In the genomic region with DNA sequence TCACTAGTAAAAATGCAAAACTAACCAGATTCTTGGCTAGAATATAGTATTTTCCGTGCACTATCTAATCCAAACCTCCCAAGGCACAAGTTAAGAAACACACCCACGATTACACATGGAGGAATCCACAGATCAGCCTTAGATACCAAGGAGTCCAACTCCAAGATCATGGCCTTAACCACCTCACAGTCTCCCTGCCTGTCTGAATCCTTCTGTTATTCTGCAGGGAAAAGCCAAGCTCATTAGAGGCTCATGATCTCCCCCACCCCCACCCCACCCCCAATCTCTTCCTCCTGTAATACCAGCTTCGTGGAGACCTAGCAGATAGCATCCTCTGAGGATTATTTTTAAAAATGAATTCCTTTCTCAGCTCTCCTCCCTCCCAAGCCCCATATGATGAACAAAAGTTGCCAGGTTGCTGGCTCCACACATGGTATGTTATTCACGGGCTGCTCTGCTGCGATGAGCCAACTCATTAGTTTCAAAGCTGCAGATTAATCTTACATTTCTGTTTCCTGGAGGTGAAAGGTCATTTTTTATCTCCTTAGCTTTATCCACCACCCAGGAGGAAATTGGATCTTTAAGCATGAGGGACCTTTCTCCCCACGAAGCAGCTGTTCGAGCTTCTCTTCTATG, we compare ENCODE assay signal across 11 mouse cellular contexts. TPM values are rescaled to one million over a fixed set of nuclear protein-coding genes. Genes with fewer than 3 reads are reported as not detected.
DNase-seq lines count a peak whose midpoint lies in the region; ATAC-seq and TF ChIP-seq lines count a peak whose summit lies in the region.
"Had no signal": no experiment of that assay in that cellular context is flagged by ENCODE, and none has a peak within 500 bp of the region (broad histone marks: within the 10 kb centered on the region; RNA-seq: fewer than 3 reads in every experiment).

No protein-coding gene starts in this region.

- no peak for TF ChIP-seq CTCF in layer of hippocampus, adult 2 months (conservative IDR thresholded peaks at IDR 0.05)

- H3K4me3 ChIP-seq in layer of hippocampus, adult 2 months: no peak overlapping the region
- H3K4me3 ChIP-seq: embryonic facial prominence, embryonic 15.5 days; heart, embryonic 13.5 days had no signal

- H3K27ac ChIP-seq in layer of hippocampus, adult 2 months: peak overlapping the region; percentile 75
- H3K27ac ChIP-seq: embryonic facial prominence, embryonic 15.5 days; heart, embryonic 13.5 days had no signal

- ATAC-seq in monocyte, adult 5-6 weeks (replicated peaks; ENCODE audit: insufficient number of reproducible peaks, low FRiP score, low TSS enrichment, poor library complexity, severe bottlenecking): no peak
- ATAC-seq: inflammation-experienced regulatory T-cells, adult 6 months had no signal

- peak; percentile 37 for DNase-seq in embryo, embryonic 11 days
- no peak for DNase-seq in embryo, embryonic 9.5 days (ENCODE audit: extremely low spot score)
- DNase-seq in layer of hippocampus, adult 2 months (ENCODE audit: low spot score in 2 of 2): peak; percentile 38 to 54
- DNase-seq in layer of hippocampus, adult 8-10 months (ENCODE audit: low spot score in 2 of 2): no peak
- DNase-seq in testis, postnatal 10 days (ENCODE audit: low spot score): peak; percentile 16
- no peak for DNase-seq in testis, postnatal 14 days (ENCODE audit: low spot score)
- DNase-seq in telencephalon, adult 2 months (ENCODE audit: low read depth, low spot score): peak; percentile 50

RNA-seq across cellular contexts. Expression of a gene that starts 21.5 kb away (rescaled TPM):
- total RNA-seq in layer of hippocampus, adult 2 months (2021): 100 to 1,000 TPM; 208 to 212 TPM
- 100 to 1,000 TPM; 166 to 201 (median 186) TPM for total RNA-seq in layer of hippocampus, adult 8-10 months (2022)
- total RNA-seq in monocyte, adult 5-6 weeks (2017): 0.10 TPM in 1 of 3 replicates, not detected in the others

Comparison
In these comparisons a context has a peak if more than half of its experiments do, and no peak if none do; other contexts are left out.
1. DNase-seq: peak in embryo, embryonic 11 days (single experiment), layer of hippocampus, adult 2 months (2 of 2), testis, postnatal 10 days (single experiment) and telencephalon, adult 2 months (single experiment); none in embryo, embryonic 9.5 days (single experiment), layer of hippocampus, adult 8-10 months (0 of 2) and testis, postnatal 14 days (single experiment).
2. RNA of a gene that starts 21.5 kb away (total RNA-seq): 208 to 212 TPM in layer of hippocampus, adult 2 months and 166 to 201 TPM in layer of hippocampus, adult 8-10 months; 0.10 TPM in monocyte, adult 5-6 weeks; every median in the first group is over 100 times any median in the second.